Mouse (Mus musculus) liver, embryonic 16.5 days (tissue): ENCODE data around the gene Sult2a1. TPM values are rescaled to one million over a fixed set of nuclear protein-coding genes. Genes with fewer than 3 reads are reported as not detected.
"Not testable (repeated sequence)": the region's sequence is repeated elsewhere in the genome, so short reads cannot be mapped to it uniquely, and the experiment has no call there.

ENCODE experiments used
- ATAC-seq: fragments of 200-750 bp; cut with Nextera tagmentation; 2 replicates; pipeline ENCODE4 v1.8.0; 2017; ENCODE audit warnings: low read depth, mild to moderate bottlenecking, moderate number of reproducible peaks, moderate library complexity
- H3K27ac ChIP-seq: fragments of 300-500 bp; sonication (generic); 2 replicates; pipeline ENCODE4 v1.5.1; 2014; ENCODE audit warnings: mild to moderate bottlenecking, low read length
- H3K27me3 ChIP-seq: fragments of 300-500 bp; sonication (generic); 2 replicates; pipeline ENCODE4 v1.6.1; 2014; ENCODE audit warnings: low read depth, low read length, mixed read lengths; ENCODE audit not compliant: control insufficient read depth, insufficient read depth
- H3K36me3 ChIP-seq: fragments of 300-500 bp; sonication (generic); 2 replicates; pipeline ENCODE4 v1.6.1; 2014; ENCODE audit warnings: mild to moderate bottlenecking; ENCODE audit not compliant: control insufficient read depth, insufficient read depth
- H3K4me1 ChIP-seq: fragments of 300-500 bp; sonication (generic); 2 replicates; pipeline ENCODE4 v1.6.1; 2014; ENCODE audit warnings: low read depth, low read length, mixed read lengths; ENCODE audit not compliant: control insufficient read depth
- H3K4me2 ChIP-seq: fragments of 300-500 bp; sonication (generic); 2 replicates; pipeline ENCODE4 v1.6.1; 2014; ENCODE audit warnings: low read depth, low read length, mixed read lengths
- H3K4me3 ChIP-seq: fragments of 300-500 bp; sonication (generic); 2 replicates; pipeline ENCODE4 v1.5.1; 2014; ENCODE audit warnings: low read depth, mild to moderate bottlenecking, low read length
- H3K9ac ChIP-seq: fragments of 300-500 bp; sonication (generic); 2 replicates; pipeline ENCODE4 v1.6.1; 2014; ENCODE audit warnings: low read depth, low read length
- H3K9me3 ChIP-seq: fragments of 300-500 bp; sonication (generic); replicated peaks from 2 replicates; pipeline ENCODE4 v1.6.1; 2016; ENCODE audit warnings: low read length; ENCODE audit not compliant: control insufficient read depth
- WGBS: fragments of 180-500 bp; shearing (Covaris S2); extraction: QIAGEN DNeasy Blood & Tissue Kit; methylation state at CpG from one replicate; pipeline ENCODE4 v1.1.7; 2014; ENCODE audit not compliant: insufficient replicate concordance; 5-methylcytosine and 5-hydroxymethylcytosine counted together
- polyA plus RNA-seq: library from polyadenylated mRNA; unstranded; fragments of >200 nt; fragmentation: Nextera tagmentation; extraction: Ambion mirVana; gene quantifications from 2 replicates; pipeline ENCODE4 v1.2.1, GENCODE M21; 2015

The Sult2a1 gene
- polyA plus RNA-seq, result 3.0 and 4.2 TPM in 2 replicates

- H3K4me3 ChIP-seq, H3K4me2 ChIP-seq, H3K9me3 ChIP-seq, H3K27me3 ChIP-seq, H3K9ac ChIP-seq, H3K36me3 ChIP-seq, H3K27ac ChIP-seq, H3K4me1 ChIP-seq, ATAC-seq: not testable (repeated sequence)
- 50% methylated on average over 1 of the region's 2 CpGs for whole genome bisulfite sequencing
These were observed at the start of gene Sult2a1 for GRCm38 (mm10) chr7:13837309-13837708. Sult2a1 (minus strand) TSS chr7:13837409.

DNA sequence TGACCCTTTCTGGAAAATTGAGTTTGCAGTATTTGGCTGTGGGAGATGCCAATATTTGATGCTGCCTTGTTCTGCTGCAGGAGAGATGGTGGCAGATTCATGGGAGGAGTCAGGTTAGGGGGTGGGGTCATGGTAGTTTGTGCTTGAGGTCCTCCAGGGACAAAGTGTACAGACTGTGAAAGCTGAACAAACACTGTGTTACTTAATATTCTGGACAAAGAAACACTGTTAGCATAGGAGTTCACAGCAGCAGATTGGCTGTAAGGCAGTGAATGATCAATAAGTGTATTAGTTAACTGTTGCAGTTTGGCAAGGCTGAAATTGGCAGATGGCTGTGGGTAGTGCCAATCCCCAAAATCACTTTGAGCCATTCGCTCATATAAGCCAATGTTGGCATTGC is 23.3 kb downstream of the Sult2a1 start:
- Histone ChIP-seq H3K27ac (no peak overlapping the region), H3K27me3 (no peaks in the 10 kb centered on the region), H3K9me3 (no peaks in the 10 kb centered on the region), H3K4me2 (no peak overlapping the region), H3K4me3 (no peak overlapping the region), H3K4me1 (no peaks in the 10 kb centered on the region), H3K9ac (no peak overlapping the region), H3K36me3 (no peaks in the 10 kb centered on the region)
- peak; percentile 78 for ATAC-seq
- 50% methylated on average over 1 of the region's 1 CpGs for WGBS

Other genes starting within 250 kb of the Sult2a1 start
- gene Sult2a5, start 213.4 kb downstream of the Sult2a1 start, polyA plus RNA-seq, result 0.20 and 0.28 TPM in 2 replicates
- gene Sult2a2, start 103.9 kb downstream of the Sult2a1 start, polyA plus RNA-seq, result 1.1 and 1.5 TPM in 2 replicates
- gene Sult2a4, start 152.2 kb upstream of the Sult2a1 start, polyA plus RNA-seq, result not detected in 2 replicates